14 mouse cellular contexts compared by ENCODE assay signal in genomic region chr16:77393470-77393869, GRCm38 (mm10).
"Had no signal": no experiment of that assay in that cellular context is flagged by ENCODE, and none has a peak within 500 bp of the region (broad histone marks: within the 10 kb centered on the region; RNA-seq: fewer than 3 reads in every experiment).

No protein-coding gene starts in this region.

- H3K27me3 ChIP-seq: limb, embryonic 15.5 days; midbrain, embryonic 15.5 days had no signal

- H3K4me1 ChIP-seq: limb, embryonic 15.5 days had no signal

- H3K4me2 ChIP-seq: limb, embryonic 15.5 days; midbrain, embryonic 11.5 days; midbrain, embryonic 15.5 days had no signal

- DNase-seq: kidney, adult 8-10 months; kidney, postnatal 25 days; layer of hippocampus, adult 9-11 months; layer of hippocampus, postnatal 36 days; lung, adult 18-20 months; right cerebral cortex, adult 18-20 months; right cerebral cortex, postnatal 25 days; thymus, adult 2 months; thymus, postnatal 25 days had no signal

- H3K9ac ChIP-seq: limb, embryonic 15.5 days; liver, embryonic 14.5 days; midbrain, embryonic 15.5 days had no signal

- H3K4me3 ChIP-seq: limb, embryonic 15.5 days; midbrain, embryonic 15.5 days had no signal

- H3K9me3 ChIP-seq: limb, embryonic 15.5 days; midbrain, embryonic 15.5 days had no signal

- H3K36me3 ChIP-seq: limb, embryonic 15.5 days; midbrain, embryonic 15.5 days had no signal

- ATAC-seq: midbrain, embryonic 15.5 days had no signal

- H3K27ac ChIP-seq: limb, embryonic 15.5 days; liver, embryonic 14.5 days; midbrain, embryonic 15.5 days; stomach, postnatal 0 days had no signal
